Comparison of ENCODE assay signal across 9 mouse cellular contexts in the genomic region with DNA sequence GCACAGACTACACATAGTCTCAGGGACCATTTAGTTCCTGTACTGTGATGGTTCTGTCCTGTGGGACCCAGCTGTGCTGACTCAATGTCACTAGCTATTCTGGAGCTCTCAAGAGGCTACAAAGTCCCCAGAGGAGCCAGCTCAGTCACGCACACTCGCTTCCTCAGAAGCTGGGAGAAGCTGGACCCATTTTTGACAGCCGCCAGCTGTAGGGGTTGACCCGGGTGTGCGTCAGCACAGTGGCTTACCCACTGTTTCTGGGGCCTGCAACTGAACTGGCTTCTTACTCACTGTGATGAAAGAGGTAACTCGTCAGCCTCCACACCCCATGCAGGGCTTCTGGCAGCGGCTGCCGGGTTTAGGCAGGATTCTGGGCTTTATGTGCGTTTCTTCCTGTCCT.
DNase-seq lines count a peak whose midpoint lies in the region; ATAC-seq and TF ChIP-seq lines count a peak whose summit lies in the region.
"Had no signal": no experiment of that assay in that cellular context is flagged by ENCODE, and none has a peak within 500 bp of the region (broad histone marks: within the 10 kb centered on the region; RNA-seq: fewer than 3 reads in every experiment).

No protein-coding gene starts in this region.

- DNase-seq in thymus, postnatal 0 days (ENCODE audit: low spot score), result peak; percentile 56
- DNase-seq in thymus, adult 2 months, result no peak
- DNase-seq in kidney, postnatal 25 days, result peak; percentile 71 to 85
- no peak for DNase-seq in left cerebral cortex, adult 8-10 months (ENCODE audit: low spot score in 2 of 2)

- no peaks in the 10 kb centered on the region for H3K36me3 ChIP-seq in thymus, adult 2 months (ENCODE audit: control insufficient read depth, insufficient read depth, low read length)
- H3K36me3 ChIP-seq in heart, embryonic 16.5 days (ENCODE audit: control insufficient read depth, insufficient read depth), result no peaks in the 10 kb centered on the region
- H3K36me3 ChIP-seq in stomach, embryonic 14.5 days (ENCODE audit: control insufficient read depth, insufficient read depth, low read length), result no peaks in the 10 kb centered on the region
- H3K36me3 ChIP-seq: heart, embryonic 13.5 days had no signal

- 55% methylated on average over 9 of the region's 9 CpGs for WGBS in thymus, adult 2 months
- WGBS in heart, embryonic 16.5 days, result 52% methylated on average over 9 of the region's 9 CpGs
- 27% methylated on average over 9 of the region's 9 CpGs for WGBS in stomach, embryonic 14.5 days

- H3K4me3 ChIP-seq in thymus, adult 2 months (ENCODE audit: control insufficient read depth, insufficient read depth, low read length), result no peak overlapping the region
- H3K4me3 ChIP-seq in heart, embryonic 16.5 days (ENCODE audit: low read length), result no peak overlapping the region
- H3K4me3 ChIP-seq in stomach, embryonic 14.5 days (ENCODE audit: low read depth, low read length), result no peak overlapping the region
- H3K4me3 ChIP-seq: heart, embryonic 13.5 days had no signal

- no peak overlapping the region for H3K4me2 ChIP-seq in heart, embryonic 16.5 days (ENCODE audit: low read depth, low read length)
- H3K4me2 ChIP-seq in stomach, embryonic 14.5 days (replicated peaks; ENCODE audit: low read depth, low read length), result no peak overlapping the region
- H3K4me2 ChIP-seq: heart, embryonic 13.5 days had no signal

- H3K9me3 ChIP-seq in heart, embryonic 16.5 days (replicated peaks; ENCODE audit: control insufficient read depth, low read length), result no peaks in the 10 kb centered on the region
- no peaks in the 10 kb centered on the region for H3K9me3 ChIP-seq in stomach, embryonic 14.5 days (ENCODE audit: control insufficient read depth, low read depth, low read length)
- H3K9me3 ChIP-seq: heart, embryonic 13.5 days had no signal

- ATAC-seq in heart, embryonic 16.5 days (replicated peaks; ENCODE audit: extremely low read depth, insufficient read depth, low FRiP score), result peak; percentile 64; the same call in 1 of the 2 replicates
- peak; percentile 79 for ATAC-seq in stomach, embryonic 14.5 days (ENCODE audit: insufficient number of reproducible peaks, insufficient read depth, low FRiP score, low read depth)
- no peak for ATAC-seq in cerebellum, adult (ENCODE audit: insufficient number of reproducible peaks, low FRiP score, low TSS enrichment)
- ATAC-seq in erythroblast, adult 5-6 weeks (replicated peaks; ENCODE audit: low FRiP score, poor library complexity, severe bottlenecking), result no peak

- H3K4me1 ChIP-seq in thymus, adult 2 months (replicated peaks; ENCODE audit: control insufficient read depth, insufficient read depth, low read length), result no peaks in the 10 kb centered on the region
- H3K4me1 ChIP-seq in heart, embryonic 16.5 days (ENCODE audit: control insufficient read depth, insufficient read depth, low read length), result no peaks in the 10 kb centered on the region
- H3K4me1 ChIP-seq in stomach, embryonic 14.5 days (ENCODE audit: control insufficient read depth, insufficient read depth, low read length), result 0 out of 2 replicates have a peak, but pooled peaks cover 4% of the 10 kb centered on the region
- H3K4me1 ChIP-seq: heart, embryonic 13.5 days had no signal

- H3K9ac ChIP-seq in heart, embryonic 16.5 days (ENCODE audit: low read length), result no peak overlapping the region
- no peak overlapping the region for H3K9ac ChIP-seq in stomach, embryonic 14.5 days (replicated peaks; ENCODE audit: low read depth, low read length)
- H3K9ac ChIP-seq: heart, embryonic 13.5 days had no signal

- TF ChIP-seq CTCF in thymus, adult 2 months (IDR thresholded peaks at IDR 0.05; ENCODE audit: borderline replicate concordance, control insufficient read depth, extremely low read depth, insufficient read depth, low read length, poor library complexity), result no peak

- TF ChIP-seq POLR2A in thymus, adult 2 months (IDR thresholded peaks at IDR 0.05; ENCODE audit: control insufficient read depth, extremely low read depth, insufficient read depth, low read length, poor library complexity), result no peak

- H3K27me3 ChIP-seq in thymus, adult 2 months (ENCODE audit: control insufficient read depth, insufficient read depth, low read length), result no peaks in the 10 kb centered on the region
- no peaks in the 10 kb centered on the region; the same call in 1 of the 2 replicates for H3K27me3 ChIP-seq in heart, embryonic 16.5 days (ENCODE audit: control insufficient read depth, insufficient read depth, low read length)
- H3K27me3 ChIP-seq in stomach, embryonic 14.5 days (ENCODE audit: control insufficient read depth, insufficient read depth, low read length), result no peaks in the 10 kb centered on the region

- H3K27ac ChIP-seq in thymus, adult 2 months (ENCODE audit: control insufficient read depth, insufficient read depth, low read length), result no peak overlapping the region
- H3K27ac ChIP-seq in heart, embryonic 16.5 days (ENCODE audit: low read length), result no peak overlapping the region
- peak overlapping the region; percentile 81 for H3K27ac ChIP-seq in stomach, embryonic 14.5 days (ENCODE audit: low read length)
- H3K27ac ChIP-seq: heart, embryonic 13.5 days had no signal

Comparison
In these comparisons a context has a peak if more than half of its experiments do, and no peak if none do; other contexts are left out.
1. DNase-seq: peak in thymus, postnatal 0 days (single experiment) and kidney, postnatal 25 days (2 of 2); none in thymus, adult 2 months (single experiment) and left cerebral cortex, adult 8-10 months (0 of 2).
2. ATAC-seq: peak in heart, embryonic 16.5 days (single experiment) and stomach, embryonic 14.5 days (single experiment); none in cerebellum, adult (single experiment) and erythroblast, adult 5-6 weeks (single experiment).